Mouse (Mus musculus): ENCODE measurements around the gene Ggt1. TPM values are rescaled to one million over a fixed set of nuclear protein-coding genes. Genes with fewer than 3 reads are reported as not detected.
"Not testable (repeated sequence)": the region's sequence is repeated elsewhere in the genome, so short reads cannot be mapped to it uniquely, and the experiment has no call there.

Ggt1 gene
- polyA plus RNA-seq, 1 experiment, result 0.06 TPM

DNA sequence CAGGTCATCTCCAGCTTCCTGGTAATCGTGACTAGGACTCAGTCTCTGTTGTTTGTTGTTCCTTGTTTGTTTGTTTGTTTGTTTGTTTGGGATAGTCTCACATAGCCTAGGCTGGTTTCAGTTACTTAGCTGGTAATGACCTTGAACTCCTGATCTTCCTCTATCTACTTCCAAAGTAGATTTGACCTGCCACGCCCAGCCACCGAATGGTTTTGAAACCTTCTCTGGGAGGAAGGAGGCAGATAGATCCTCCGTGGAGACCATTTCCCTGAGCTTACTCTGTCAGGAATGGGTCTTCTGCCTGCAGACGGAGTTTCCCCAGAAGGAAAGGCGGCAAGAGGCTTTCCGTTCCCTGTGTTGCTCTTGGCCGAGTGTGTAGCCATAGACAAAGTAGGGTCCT is 1.2 kb downstream of the Ggt1 start:
- Histone ChIP-seq H3ac (ENCODE audit: control insufficient read depth, insufficient read length) (no peak overlapping the region), H3K36me3 (ENCODE audit: control insufficient read depth, insufficient read depth) (no peaks in the 10 kb centered on the region), H3K79me2 (ENCODE audit: control insufficient read depth, insufficient read depth) (no peaks in the 10 kb centered on the region), H3K27me3 (ENCODE audit: control insufficient read depth, insufficient read depth, insufficient read length) (no peaks in the 10 kb centered on the region), H3K4me3 (no peak overlapping the region), H3K4me2 (ENCODE audit: low read depth) (no peak overlapping the region)
- TF ChIP-seq POLR2AphosphoS2 (IDR thresholded peaks at IDR 0.05; ENCODE audit: insufficient read length, low read depth), result no peak
- TF ChIP-seq MYOD1 (IDR thresholded peaks at IDR 0.05; ENCODE audit: control insufficient read depth in 1 of 3, insufficient read length in 2 of 3, low read depth in 2 of 3), result no peak
- no peak for TF ChIP-seq TCF3 (IDR thresholded peaks at IDR 0.05; ENCODE audit: insufficient read length, low read depth)
- TF ChIP-seq SRF (IDR thresholded peaks at IDR 0.05; ENCODE audit: control insufficient read depth, insufficient read length, low read depth), result no peak
- no peak for TF ChIP-seq MAX (IDR thresholded peaks at IDR 0.05; ENCODE audit: low read depth)
- TF ChIP-seq TCF12 (IDR thresholded peaks at IDR 0.05; ENCODE audit: insufficient read depth, poor library complexity, severe bottlenecking), result no peak
- no peak for TF ChIP-seq E2F4 (IDR thresholded peaks at IDR 0.05; ENCODE audit: insufficient read depth)
- no peak for TF ChIP-seq REST (IDR thresholded peaks at IDR 0.05; ENCODE audit: insufficient read depth, insufficient read length)
- TF ChIP-seq USF1 (IDR thresholded peaks at IDR 0.05; ENCODE audit: low read depth), result no peak
- no peak for TF ChIP-seq MYOG (IDR thresholded peaks at IDR 0.05; ENCODE audit: control insufficient read depth in 1 of 3, insufficient read depth in 1 of 3, insufficient read length in 2 of 3, low read depth in 2 of 3)
- no peak for TF ChIP-seq POLR2A (IDR thresholded peaks at IDR 0.05; ENCODE audit: insufficient read length, low read depth)
- TF ChIP-seq CEBPB (IDR thresholded peaks at IDR 0.05; ENCODE audit: insufficient read depth, poor library complexity, severe bottlenecking), result no peak

- H3K27me3 ChIP-seq (ENCODE audit: control insufficient read depth, insufficient read depth, insufficient read length), result no peaks in the 10 kb centered on the region
- no peaks in the 10 kb centered on the region for H3K79me2 ChIP-seq (ENCODE audit: control insufficient read depth, insufficient read depth)
- no peak overlapping the region for H3K4me3 ChIP-seq
- no peaks in the 10 kb centered on the region for H3K36me3 ChIP-seq (ENCODE audit: control insufficient read depth, insufficient read depth)
- TF ChIP-seq MAX (IDR thresholded peaks at IDR 0.05; ENCODE audit: low read depth) (no peak), E2F4 (IDR thresholded peaks at IDR 0.05; ENCODE audit: insufficient read depth) (no peak), POLR2AphosphoS2 (IDR thresholded peaks at IDR 0.05; ENCODE audit: insufficient read length, low read depth) (no peak), MYOG (IDR thresholded peaks at IDR 0.05; ENCODE audit: control insufficient read depth in 1 of 3, insufficient read depth in 1 of 3, insufficient read length in 2 of 3, low read depth in 2 of 3) (no peak), TCF3 (IDR thresholded peaks at IDR 0.05; ENCODE audit: insufficient read length, low read depth) (no peak), TCF12 (IDR thresholded peaks at IDR 0.05; ENCODE audit: insufficient read depth, poor library complexity, severe bottlenecking) (no peak), CEBPB (IDR thresholded peaks at IDR 0.05; ENCODE audit: insufficient read depth, poor library complexity, severe bottlenecking) (no peak), POLR2A (IDR thresholded peaks at IDR 0.05; ENCODE audit: insufficient read length, low read depth) (no peak), USF1 (IDR thresholded peaks at IDR 0.05; ENCODE audit: low read depth) (no peak), SRF (IDR thresholded peaks at IDR 0.05; ENCODE audit: control insufficient read depth, insufficient read length, low read depth) (no peak)
- H3K4me2 ChIP-seq (ENCODE audit: low read depth), result no peak overlapping the region
- H3ac ChIP-seq (ENCODE audit: control insufficient read depth, insufficient read length), result no peak overlapping the region
Measured at GRCm38 (mm10) chr10:75564687-75565265, 3.4 kb downstream of the Ggt1 start.

DNA sequence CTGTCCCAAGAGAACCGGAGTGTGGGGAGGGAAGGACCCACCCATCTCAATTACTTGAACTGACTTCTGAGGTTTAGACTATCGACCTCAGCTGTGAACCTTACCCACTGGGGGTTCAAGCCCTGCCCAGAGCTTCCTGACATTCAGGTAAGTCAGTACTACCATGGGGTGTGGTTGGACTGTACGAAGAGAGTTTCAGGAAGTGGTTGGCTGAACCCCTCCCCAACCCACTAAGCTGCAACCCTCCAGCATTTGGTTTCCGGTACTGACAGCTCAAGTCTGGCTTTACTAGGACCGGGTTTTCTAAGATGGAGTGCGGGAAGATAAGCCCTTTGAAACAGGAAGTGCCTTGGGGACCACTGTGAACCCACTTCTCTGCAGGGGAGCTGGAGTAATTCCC is 4.0 kb downstream of the Ggt1 start:
- Histone ChIP-seq H3K4me2 (ENCODE audit: low read depth) (no peak overlapping the region), H3K36me3 (ENCODE audit: control insufficient read depth, insufficient read depth) (no peaks in the 10 kb centered on the region), H3K4me3 (no peak overlapping the region), H3K27me3 (ENCODE audit: control insufficient read depth, insufficient read depth, insufficient read length) (no peaks in the 10 kb centered on the region), H3K79me2 (ENCODE audit: control insufficient read depth, insufficient read depth) (no peaks in the 10 kb centered on the region), H3ac (ENCODE audit: control insufficient read depth, insufficient read length) (no peak overlapping the region)
- no peak for TF ChIP-seq MYOG (IDR thresholded peaks at IDR 0.05; ENCODE audit: control insufficient read depth in 1 of 3, insufficient read depth in 1 of 3, insufficient read length in 2 of 3, low read depth in 2 of 3)
- no peak for TF ChIP-seq USF1 (IDR thresholded peaks at IDR 0.05; ENCODE audit: low read depth)
- no peak for TF ChIP-seq POLR2A (IDR thresholded peaks at IDR 0.05; ENCODE audit: insufficient read length, low read depth)
- no peak for TF ChIP-seq CEBPB (IDR thresholded peaks at IDR 0.05; ENCODE audit: insufficient read depth, poor library complexity, severe bottlenecking)
- TF ChIP-seq MYOD1 (IDR thresholded peaks at IDR 0.05; ENCODE audit: control insufficient read depth in 1 of 3, insufficient read length in 2 of 3, low read depth in 2 of 3), result no peak
- no peak for TF ChIP-seq SRF (IDR thresholded peaks at IDR 0.05; ENCODE audit: control insufficient read depth, insufficient read length, low read depth)
- TF ChIP-seq MAX (IDR thresholded peaks at IDR 0.05; ENCODE audit: low read depth), result no peak
- no peak for TF ChIP-seq POLR2AphosphoS2 (IDR thresholded peaks at IDR 0.05; ENCODE audit: insufficient read length, low read depth)

DNA sequence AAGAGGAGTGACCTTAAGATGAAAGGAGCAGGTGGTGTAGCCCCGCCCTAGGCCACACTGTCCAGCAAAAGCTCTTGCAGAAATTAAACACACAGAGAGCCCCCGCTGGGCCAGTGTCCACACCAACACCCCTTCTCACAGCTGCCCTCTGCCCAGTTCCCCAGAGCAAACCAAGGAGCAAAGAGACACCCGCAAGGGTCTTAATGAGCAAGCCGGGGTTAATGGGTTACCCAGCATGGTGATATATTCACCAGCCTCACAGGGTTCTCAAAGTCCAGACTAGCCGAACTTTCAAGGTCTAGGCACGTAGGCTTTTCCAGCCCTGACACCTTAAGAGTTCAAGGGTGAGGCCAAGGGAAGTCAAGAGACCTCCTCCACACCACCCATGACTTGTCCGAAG is 4.5 kb downstream of the Ggt1 start:
- H3K79me2 ChIP-seq (ENCODE audit: control insufficient read depth, insufficient read depth), result no peaks in the 10 kb centered on the region
- H3ac ChIP-seq (ENCODE audit: control insufficient read depth, insufficient read length), result no peak overlapping the region
- H3K4me2 ChIP-seq (ENCODE audit: low read depth), result no peak overlapping the region
- no peaks in the 10 kb centered on the region for H3K36me3 ChIP-seq (ENCODE audit: control insufficient read depth, insufficient read depth)
- TF ChIP-seq MYOD1 (IDR thresholded peaks at IDR 0.05; ENCODE audit: control insufficient read depth in 1 of 3, insufficient read length in 2 of 3, low read depth in 2 of 3), result no peak
- no peak for TF ChIP-seq CEBPB (IDR thresholded peaks at IDR 0.05; ENCODE audit: insufficient read depth, poor library complexity, severe bottlenecking)
- no peak for TF ChIP-seq REST (IDR thresholded peaks at IDR 0.05; ENCODE audit: insufficient read depth, insufficient read length)
- TF ChIP-seq TCF3 (IDR thresholded peaks at IDR 0.05; ENCODE audit: insufficient read length, low read depth), result no peak
- no peak for TF ChIP-seq E2F4 (IDR thresholded peaks at IDR 0.05; ENCODE audit: insufficient read depth)
- TF ChIP-seq POLR2A (IDR thresholded peaks at IDR 0.05; ENCODE audit: insufficient read length, low read depth), result no peak
- no peak for TF ChIP-seq TCF12 (IDR thresholded peaks at IDR 0.05; ENCODE audit: insufficient read depth, poor library complexity, severe bottlenecking)
- no peak for TF ChIP-seq SRF (IDR thresholded peaks at IDR 0.05; ENCODE audit: control insufficient read depth, insufficient read length, low read depth)
- TF ChIP-seq POLR2AphosphoS2 (IDR thresholded peaks at IDR 0.05; ENCODE audit: insufficient read length, low read depth), result no peak
- H3K27me3 ChIP-seq (ENCODE audit: control insufficient read depth, insufficient read depth, insufficient read length), result no peaks in the 10 kb centered on the region
- no peak overlapping the region for H3K4me3 ChIP-seq

DNA sequence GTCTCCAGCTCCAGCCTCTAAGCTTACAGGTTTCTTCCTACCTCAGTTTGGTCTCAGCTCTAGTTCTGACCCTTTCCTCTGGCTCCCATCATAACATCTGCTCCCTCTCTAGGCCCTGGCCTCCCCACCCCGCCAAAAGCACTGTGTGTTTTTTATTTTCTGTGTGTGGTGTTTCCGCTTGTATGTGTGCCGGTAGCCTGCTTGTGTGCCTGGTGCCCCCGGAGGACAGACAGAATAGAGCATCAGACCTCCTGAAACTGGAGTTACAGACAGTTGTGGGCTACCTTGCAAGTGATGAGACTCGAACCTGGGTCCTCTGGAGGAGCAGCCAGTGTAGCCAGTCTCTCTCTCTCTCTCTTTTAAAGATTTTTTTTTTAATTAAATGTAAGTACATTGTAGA is 4.9 kb downstream of the Ggt1 start:
- H3ac ChIP-seq (ENCODE audit: control insufficient read depth, insufficient read length), result no peak overlapping the region
- no peaks in the 10 kb centered on the region for H3K79me2 ChIP-seq (ENCODE audit: control insufficient read depth, insufficient read depth)
- no peaks in the 10 kb centered on the region for H3K27me3 ChIP-seq (ENCODE audit: control insufficient read depth, insufficient read depth, insufficient read length)
- no peak overlapping the region for H3K4me2 ChIP-seq (ENCODE audit: low read depth)
- H3K4me3 ChIP-seq, result no peak overlapping the region
- TF ChIP-seq REST (IDR thresholded peaks at IDR 0.05; ENCODE audit: insufficient read depth, insufficient read length), result no peak
- TF ChIP-seq USF1 (IDR thresholded peaks at IDR 0.05; ENCODE audit: low read depth), result no peak
- no peak for TF ChIP-seq POLR2A (IDR thresholded peaks at IDR 0.05; ENCODE audit: insufficient read length, low read depth)
- no peak for TF ChIP-seq POLR2AphosphoS2 (IDR thresholded peaks at IDR 0.05; ENCODE audit: insufficient read length, low read depth)
- no peak for TF ChIP-seq MYOG (IDR thresholded peaks at IDR 0.05; ENCODE audit: control insufficient read depth in 1 of 3, insufficient read depth in 1 of 3, insufficient read length in 2 of 3, low read depth in 2 of 3)
- no peaks in the 10 kb centered on the region for H3K36me3 ChIP-seq (ENCODE audit: control insufficient read depth, insufficient read depth)

- not testable (repeated sequence) for H3ac ChIP-seq (ENCODE audit: control insufficient read depth, insufficient read length); H3K36me3 ChIP-seq (ENCODE audit: control insufficient read depth, insufficient read depth); H3K4me2 ChIP-seq (ENCODE audit: low read depth); H3K27me3 ChIP-seq (ENCODE audit: control insufficient read depth, insufficient read depth, insufficient read length); H3K4me3 ChIP-seq; H3K79me2 ChIP-seq (ENCODE audit: control insufficient read depth, insufficient read depth)
Measured at GRCm38 (mm10) chr10:75566765-75567164, 5.4 kb downstream of the Ggt1 start.
